Mouse (Mus musculus) T-helper 2 cell (primary cell): ENCODE data around the gene Ddx58.

Experiments used
- in situ Hi-C: fragments of 300-600 bp; cut with MboI, MseI; formaldehyde crosslinking; loops from one replicate; pipeline ENCODE4 v1.15.1; 2025; ENCODE audit warnings: high pct_unique_total_duplicates

The Ddx58 gene

DNA sequence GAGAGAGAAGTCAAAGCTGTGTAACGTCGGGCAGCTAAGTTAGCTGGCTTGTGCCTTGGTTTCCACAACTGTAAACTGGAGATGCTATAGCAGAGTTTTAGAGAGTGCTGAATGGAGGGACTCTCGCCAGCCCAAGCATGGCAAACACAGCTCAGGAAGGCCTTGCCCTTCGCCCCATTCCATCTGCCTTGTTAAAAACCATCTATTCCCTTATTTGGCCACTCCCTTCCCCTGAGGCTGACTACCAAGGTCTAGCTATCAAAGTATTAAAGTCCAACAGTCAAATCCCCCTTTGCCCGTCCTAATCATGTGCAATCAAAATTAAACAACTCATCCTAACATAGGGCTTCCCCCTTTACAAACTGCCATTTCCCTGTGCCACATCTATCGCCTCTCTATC lies 55.8 kb downstream of the Ddx58 start:
- in situ Hi-C loops = no loop called here

DNA sequence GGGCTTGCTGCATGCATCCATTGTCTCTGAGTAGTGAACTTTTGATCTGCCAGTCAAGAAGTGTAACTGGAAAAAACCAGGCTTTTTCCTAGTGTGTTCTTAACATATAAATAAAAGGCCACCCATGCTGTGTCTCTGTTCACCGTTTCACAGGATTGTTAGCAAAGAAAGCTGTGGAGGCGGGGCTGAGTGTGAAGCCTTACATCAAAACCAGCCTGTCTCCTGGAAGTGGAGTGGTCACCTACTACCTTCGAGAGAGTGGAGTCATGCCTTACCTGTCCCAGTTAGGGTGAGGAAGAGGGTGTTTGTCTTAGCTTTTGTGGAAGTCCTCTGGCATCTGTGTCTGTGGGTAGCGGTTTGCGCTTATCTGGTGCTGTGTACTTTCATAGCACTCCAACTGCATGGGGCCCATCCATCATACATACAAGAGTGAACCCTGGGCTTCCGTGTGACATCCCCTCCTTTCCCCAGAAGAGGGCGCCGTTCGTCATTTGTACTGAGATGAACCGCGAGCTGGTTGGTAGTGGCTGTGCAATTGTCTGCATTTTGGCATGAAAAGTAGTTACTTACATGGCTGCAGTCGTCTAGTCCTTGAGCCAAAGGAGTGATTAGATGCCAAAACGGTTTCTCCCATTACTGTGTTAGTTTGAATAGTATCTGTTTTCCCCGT lies 56.8 kb downstream of the Ddx58 start:
- in situ Hi-C loops = no loop called here

DNA sequence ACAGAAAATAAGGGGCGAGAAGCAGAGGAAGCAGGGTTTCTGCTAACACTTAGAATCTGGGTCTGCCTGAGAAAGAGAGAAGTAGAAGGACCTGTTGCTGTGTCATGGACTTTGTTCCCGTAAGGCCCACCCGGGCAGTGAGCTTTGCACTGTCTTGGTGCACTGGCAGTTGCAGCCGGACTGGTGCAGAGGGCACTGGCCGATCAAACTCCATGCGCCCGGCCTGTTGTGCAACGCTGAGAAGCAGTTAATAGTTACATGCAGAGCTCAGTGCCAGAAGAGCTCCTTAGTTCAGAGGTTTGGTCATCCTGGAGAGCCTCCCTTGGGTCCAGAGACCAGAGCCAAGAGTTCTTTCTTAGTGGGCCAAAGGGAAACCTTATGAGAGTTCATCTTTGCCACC lies 57.9 kb downstream of the Ddx58 start:
- in situ Hi-C loops = no loop called here

DNA sequence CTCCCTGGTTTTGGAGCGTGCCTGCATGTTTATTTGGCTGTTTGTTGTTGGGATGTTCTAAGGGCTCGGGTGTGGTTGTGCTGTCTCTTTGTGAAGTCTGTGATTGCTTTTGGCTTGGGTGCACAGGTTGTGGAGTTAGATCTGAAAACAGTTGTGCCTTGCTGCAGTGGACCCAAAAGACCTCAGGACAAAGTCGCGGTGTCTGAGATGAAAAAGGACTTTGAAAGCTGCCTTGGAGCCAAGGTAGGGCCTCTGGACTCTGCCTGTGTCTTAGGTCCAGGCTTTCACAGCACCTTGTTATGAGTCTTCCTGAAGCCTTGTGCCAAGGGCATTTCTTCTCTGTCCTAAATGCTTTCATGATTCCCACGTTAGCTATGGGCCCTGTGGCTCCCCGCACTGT lies 59.6 kb downstream of the Ddx58 start:
- in situ Hi-C loops = no loop called here

DNA sequence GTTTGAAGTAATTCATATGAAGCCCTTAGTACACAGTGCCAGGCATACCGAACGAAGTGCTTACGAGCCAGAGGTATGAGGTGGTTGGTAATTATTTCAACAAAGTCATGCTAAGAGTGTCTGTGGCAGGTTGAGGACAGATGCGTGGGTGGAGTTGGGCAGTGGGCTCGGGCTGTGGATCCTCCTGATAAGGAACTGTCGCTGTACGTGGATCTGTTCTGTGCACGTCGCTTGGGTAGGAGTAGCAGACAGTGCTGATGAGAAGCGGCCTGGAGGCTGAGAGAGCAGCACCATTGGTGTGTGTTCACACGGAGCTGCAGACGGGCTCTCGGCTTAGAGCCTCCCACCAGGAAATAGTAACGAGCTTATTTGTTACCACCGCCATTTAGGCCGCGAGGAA lies 61.0 kb downstream of the Ddx58 start:
- in situ Hi-C loops = no loop called here

DNA sequence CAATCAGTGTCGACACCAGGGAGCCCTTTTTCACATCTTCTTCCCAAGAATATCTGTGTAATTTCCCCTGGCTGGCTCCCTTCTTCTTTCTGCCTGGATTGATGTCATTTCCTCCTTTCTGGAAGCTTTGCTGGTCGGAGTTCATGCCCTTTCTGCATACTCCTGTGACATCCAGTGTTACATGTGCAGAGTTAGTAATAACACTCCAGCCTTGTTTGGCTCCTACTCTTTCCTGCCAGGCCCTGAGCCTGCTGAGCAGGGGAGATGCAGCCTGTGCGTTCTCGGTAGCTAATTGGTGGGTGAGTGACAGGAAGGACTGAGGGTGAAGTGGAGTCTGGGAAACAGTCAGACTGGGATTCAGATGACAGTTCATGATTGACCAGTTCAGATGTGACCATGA lies 65.3 kb downstream of the Ddx58 start:
- in situ Hi-C loops = no loop called here

DNA sequence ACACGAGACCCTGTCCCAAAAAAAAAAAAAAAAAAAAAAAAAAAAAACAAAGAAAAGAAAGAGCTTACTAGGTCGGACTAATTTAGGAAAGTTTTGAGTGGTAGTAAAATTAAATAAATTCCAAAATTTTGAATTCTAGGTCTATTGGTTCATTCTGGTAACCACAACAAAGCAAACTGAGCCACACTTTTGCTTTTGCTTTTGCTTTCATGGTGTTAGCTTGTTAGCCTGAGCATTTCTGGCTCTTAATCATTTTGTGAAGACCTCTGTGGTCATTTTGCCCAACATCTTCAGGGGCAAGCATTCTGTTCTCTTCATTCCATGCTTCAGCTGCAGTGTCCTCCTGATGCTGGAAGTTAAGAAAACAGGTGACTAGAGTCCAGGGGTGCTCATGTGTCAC lies 67.3 kb downstream of the Ddx58 start:
- in situ Hi-C loops = no loop called here

DNA sequence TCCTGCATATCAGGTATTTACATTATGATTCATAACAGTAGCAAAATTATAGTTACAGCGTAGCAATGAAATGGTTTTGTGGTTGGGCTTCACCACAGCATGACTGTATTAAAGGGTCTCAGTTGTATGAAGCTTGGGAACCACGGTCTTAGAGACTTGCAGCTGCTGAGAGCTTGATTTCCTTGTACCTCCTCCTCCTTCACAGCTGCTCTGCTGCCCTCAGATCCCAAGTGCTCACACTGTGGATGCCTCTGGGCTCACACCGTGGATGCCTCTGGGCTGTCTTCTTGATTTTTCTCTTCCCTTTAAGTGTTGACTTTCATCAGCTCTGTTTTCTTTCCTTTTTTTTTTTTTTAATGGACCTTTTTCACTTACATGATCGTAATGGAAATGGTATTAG lies 68.2 kb downstream of the Ddx58 start:
- in situ Hi-C loops = no loop called here

DNA sequence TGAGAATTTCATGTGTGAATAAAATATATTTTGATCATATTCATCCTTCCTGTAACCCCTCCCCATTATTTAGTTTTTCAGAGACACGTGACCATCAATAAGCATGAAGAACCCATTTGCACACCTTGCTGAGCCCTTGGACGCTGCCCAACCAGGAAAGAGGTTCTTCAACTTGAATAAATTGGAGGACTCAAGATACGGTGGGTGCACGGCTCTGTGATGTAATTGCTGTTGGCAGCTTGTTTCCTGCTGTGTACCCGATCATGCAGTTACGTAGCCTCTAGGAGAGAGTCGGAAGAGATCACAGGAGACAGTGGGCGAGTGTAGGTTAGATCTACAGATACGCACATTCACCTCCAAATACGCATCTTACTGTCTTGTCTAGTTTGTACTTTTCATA lies 76.0 kb downstream of the Ddx58 start:
- in situ Hi-C loops = no loop called here

DNA sequence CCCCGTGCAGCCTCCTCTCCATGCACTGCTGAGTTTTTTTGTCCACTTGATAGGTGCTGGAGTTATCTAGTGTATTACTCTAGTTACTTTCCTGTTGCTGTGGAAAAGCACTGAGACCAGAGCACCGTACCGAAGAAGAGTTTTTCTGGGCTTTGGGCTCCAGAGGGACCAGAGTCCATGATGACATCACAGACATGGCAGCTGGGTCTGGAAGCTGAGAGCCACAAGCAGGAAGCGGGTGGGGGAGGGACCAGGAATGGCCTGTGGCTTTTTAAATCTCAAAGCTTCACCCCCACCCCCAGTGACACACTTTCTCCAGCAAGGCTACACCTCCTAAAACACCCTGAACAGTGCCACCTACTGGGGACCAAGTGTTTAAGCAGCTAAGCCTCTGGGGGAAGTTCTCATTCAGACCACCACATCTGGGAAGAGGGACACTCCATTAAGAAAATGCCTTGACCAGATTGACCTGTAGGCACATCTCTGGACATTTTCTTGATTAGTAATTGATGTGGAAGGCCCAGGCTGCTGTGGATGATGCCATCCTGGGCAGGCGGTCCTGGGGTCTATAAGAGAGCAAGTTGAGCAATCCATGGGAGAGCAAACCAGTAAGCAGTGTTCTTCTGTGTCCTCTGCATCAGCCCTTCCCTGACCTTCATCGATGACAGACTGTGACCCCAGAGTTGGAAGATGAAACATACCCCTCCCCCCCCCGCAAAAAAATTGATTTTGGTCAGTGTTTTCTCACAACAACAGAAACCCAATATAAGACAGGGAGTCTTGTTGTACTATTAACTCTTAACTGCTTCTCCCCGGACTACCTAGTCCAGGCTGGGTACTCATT lies 78.8 kb downstream of the Ddx58 start:
- in situ Hi-C loops = no loop called here

DNA sequence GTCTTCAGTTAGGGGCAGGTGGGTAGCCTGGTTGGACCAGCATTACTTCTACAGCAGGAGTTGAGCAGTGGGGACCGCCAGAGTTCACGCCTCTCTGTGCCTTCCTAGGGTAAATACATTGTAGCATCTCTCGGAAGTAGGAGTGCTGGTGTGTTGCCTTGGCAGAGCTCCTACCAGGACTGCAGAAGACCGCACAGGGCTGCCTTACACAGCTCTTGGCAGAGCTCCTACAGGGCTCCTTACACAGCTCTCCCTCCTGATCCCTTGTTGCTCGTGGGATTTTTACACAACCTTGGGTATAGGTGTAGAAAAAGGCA lies 81.4 kb downstream of the Ddx58 start:
- in situ Hi-C loops = no loop called here

DNA sequence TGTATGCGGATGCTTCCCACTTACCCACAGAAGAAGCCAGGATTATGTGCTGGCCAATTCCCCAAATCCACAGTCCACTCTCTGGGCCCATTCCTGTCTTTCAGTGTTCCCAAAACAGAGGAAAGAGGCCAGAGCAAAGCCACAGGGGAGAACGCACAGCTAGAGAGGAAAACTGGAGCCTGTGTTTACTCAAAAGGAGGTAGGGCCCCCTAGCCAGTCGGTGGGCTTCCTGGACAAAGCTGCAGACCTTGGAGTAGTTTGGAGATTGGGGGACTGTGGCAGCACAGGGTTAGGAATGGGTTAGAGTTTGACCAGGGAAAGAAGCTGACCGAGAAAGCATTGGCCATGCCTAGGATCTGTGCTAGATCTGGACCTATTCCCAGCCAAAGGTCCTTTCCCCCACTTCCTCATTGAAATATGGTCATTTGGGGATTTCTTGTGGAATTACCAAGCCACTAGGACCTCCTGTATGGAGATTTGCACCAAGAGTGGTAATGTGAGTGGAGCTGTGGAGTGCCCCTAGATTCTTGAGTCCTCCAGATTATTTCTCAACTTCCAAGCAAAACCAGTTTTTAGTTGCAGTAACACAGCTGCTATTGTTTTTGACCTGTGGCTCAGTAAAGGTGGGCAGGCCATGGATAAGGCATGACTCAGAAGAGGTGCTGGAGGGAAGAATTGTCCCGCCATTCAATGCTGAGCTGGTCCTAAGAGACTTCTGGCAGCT lies 82.0 kb downstream of the Ddx58 start:
- in situ Hi-C loops = no loop called here

DNA sequence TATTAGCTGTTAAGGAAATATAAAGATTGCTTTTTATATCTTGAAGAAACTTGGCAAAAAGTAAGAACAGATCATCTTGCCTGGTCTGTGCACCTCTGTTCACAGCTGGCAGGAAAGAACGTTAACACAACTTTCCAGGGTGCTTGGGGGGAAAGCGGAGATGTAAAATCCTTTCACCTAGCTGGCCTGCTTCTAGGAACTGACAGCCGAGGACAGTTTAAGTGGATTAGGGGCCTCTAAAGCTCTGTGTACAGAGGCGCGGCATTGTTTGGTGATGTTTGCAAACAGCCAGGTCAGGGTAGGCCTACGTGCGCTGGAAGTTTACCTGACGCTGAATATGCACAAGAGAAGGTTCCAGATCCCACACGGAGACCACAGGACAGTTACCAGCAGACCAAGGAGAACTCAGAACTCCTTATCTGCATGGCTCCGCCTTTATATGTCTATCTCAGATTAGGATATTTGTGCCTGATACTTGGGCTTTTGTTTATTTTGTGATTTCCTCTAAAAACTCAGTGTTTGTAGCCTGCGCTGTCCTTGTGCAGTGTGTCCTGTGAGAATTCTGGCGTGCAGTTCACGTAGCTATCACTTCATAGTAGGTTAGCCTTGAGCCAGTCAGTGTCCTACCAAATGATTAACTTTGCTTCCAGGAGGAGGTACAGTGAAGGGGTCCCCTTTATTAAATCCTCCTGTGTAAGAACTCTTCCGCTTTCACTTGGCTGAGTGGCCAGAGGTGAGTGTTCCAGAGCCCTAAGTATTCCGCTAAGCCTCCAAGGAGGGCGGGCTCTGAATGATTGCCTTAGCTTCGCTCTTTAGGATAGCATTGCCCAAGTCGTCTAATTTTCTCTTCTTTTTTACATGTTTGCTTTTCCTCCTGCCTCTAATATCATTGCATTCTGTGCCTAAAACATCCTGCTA lies 82.8 kb downstream of the Ddx58 start:
- in situ Hi-C loops = no loop called here

DNA sequence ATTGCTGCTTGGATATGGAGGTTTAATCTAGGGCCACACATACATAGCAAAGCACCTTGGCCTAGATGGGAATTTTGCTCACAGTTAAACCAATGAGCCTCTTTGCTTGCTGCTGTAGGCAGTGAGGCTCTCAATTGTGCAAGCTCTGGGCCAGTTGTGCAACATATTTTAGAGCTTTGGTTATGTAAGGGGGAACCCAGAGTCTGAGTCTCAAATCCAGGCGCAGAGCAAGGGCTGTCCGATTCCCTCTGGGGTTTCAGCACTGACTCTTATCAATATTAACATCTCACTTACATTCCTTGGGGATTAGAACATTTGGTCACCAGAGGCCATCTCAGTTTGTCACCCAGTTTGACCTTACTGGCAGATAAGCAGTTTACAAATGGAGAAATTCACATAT lies 83.5 kb downstream of the Ddx58 start:
- in situ Hi-C loops = no loop called here

DNA sequence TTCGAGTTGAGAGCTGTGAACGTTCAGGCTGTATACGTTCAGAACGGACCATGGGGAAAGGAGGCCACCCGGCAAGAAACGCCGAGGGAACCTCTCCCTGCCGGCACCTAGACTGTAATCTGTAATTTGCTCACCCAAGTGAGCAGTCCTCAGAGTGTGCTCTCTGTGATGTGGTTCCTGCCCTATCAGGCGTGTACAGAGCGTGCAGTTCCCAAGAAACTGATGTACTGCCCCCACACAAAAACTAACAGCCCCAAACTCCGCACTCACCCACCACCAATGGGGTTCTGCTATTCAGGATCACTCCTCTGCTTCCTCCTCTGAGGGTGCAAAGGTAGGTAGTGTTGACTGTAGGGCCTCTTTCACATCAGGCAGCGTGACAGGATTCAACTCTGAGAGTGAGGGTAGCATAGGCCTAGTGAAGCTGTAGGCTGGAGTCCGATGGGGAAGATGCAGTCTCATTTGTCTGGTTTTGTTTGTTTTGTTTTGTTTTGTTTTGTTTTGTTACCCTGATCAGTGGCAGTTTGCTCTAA lies 84.1 kb downstream of the Ddx58 start:
- in situ Hi-C loops = no loop called here

DNA sequence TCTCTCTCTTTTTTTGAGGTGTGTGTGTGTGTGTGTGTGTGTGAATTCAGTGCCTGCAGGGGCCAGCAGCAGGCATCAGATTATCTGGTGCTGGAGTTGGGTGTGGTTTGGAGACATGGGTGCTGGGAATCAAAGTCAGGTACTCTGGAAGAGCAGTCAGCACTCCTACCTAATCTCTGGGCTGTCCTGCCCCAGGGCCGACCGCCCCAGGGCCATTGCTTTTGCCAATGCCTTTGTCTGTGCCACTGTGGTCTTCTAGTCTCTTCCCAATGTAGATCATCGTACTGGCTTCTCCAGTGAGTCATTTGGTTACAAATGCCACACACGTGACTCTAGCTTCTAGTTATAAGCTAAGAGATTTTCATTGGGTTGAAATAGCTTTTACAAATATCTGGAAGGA lies 84.9 kb downstream of the Ddx58 start:
- in situ Hi-C loops = no loop called here
